Mouse (Mus musculus) left cerebral cortex, postnatal 14 days (tissue): ENCODE data around the gene Susd3. TPM values are rescaled to one million over a fixed set of nuclear protein-coding genes. Genes with fewer than 3 reads are reported as not detected.
A peak's percentile ranks its signal among the peaks of the same experiment; 100 is the strongest.

Source experiments
- DNase-seq, 2 experiments: peaks; one replicate each; pipeline ENCODE4 v3.0.0; 2021 to 2022; ENCODE audit warnings: low spot score in 2 of 2, mixed read lengths in 1 of 2
- intact Hi-C: fragments of 180-260 bp; cut with DNase I; formaldehyde crosslinking; loops from one replicate; pipeline ENCODE4 v1.15.1; 2025
- total RNA-seq, 2 experiments: library from RNA; stranded (reverse); gene quantifications; 2 replicates each; pipeline ENCODE4 v1.2.3; 2021

The Susd3 gene
- total RNA-seq, 2 experiments from 2014 or later: 2.5 to 5.0 TPM

DNA sequence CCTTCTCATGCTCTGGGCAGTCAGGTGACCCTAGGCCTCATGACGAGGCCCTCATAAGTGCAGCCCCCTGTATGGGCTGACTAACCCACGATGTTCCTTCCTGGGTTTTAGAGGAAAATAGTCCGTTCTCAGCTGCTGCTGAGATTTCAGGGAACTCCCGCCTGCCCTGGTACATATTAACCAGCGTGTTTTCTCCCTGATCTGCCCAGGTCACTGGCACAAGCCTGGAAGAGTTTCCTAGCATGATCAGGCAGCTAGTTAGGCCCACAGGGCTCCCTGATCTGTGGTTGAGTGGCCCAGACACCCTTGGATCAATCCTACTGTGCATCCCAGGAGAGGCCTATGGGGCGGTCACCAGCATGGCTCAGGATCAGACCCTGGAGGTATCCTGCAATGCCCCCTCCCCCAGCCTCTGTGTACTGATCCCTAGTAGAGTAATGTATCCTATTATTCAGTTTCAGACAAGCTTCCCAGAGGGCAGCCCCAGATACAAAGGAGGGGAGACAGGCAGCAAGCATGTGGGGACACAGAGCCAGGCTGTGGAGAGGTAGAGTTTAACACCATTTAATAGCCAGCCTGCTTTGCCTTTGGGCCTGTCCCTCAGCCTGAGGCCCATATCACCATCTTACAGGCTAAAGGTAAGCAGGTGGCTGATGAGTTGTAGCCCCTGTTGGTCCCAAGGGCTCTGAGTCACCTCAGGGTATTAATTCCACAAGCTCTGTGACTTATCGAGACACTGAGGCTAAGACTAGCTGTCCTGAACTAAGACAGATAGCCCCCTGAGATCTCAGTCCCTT is 57.4 kb downstream of the Susd3 start:
- intact Hi-C loops: no loop called here
- DNase-seq: no peak

DNA sequence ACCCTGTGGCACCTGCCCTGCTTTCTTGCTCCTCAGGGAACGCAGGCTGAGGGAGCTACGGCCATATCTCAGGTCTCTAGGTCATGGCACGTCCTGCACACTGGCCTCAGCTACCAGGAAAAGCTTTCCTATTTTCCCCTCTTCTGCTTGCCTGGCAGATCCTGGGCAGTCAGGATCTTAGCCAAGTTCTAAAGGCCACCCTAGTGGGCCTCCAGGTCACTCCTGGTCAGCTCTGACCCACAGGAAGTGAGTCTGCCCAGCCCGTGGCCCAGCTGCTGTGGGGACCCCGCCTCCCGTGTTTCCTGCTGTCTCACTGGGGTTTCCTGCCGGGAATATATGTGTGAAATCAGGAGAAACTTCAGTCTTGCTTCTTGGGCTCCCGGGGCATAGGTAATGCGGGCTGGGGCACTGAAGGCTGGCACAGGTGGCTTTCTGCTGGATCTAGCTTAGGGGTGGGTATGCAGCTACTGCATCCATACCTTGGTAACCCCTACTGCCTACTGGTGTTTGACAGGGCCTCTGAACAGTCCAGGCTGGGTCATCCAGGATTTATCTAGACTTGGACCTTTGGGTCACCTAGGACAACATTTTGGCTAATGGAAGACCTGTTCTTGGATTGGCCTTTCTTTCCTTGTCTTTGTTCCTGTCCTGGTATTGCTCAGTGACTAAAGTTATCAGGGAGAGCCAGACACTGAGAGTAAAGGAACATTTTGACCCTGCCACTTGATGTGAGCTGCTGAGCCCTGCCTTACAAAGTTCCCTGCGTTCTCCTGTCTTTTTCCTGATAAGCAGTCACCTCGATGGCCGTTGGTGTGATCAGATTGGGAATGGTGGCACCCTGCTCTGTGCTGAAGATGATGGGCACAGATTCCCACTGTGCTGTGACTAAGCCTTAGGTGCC is 58.3 kb downstream of the Susd3 start:
- DNase-seq: no peak

DNA sequence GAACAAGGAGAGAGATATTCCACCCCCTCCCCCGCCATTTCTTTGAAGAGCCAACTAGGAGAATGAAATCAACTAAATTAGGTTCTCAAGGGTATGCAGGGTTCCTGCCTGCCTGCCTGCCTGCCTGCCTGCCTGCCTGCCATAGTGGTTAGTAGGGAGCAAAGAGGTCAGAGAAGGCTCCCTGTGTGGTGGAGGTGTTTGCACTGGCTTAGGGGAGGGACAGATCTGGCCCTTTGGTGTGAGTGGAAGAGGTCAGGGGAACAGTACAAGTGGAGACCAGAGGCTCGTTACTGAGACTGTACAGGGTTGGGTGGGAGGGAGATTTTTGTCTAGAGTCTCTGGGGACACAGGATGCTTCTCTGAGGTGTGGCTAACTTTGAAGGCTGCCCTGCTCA is 59.5 kb downstream of the Susd3 start:
- intact Hi-C loops: no loop called here
- DNase-seq: no peak

More for the DNA sequence above, 58.3 kb downstream of the Susd3 start:
- intact Hi-C loops: no loop called here

DNA sequence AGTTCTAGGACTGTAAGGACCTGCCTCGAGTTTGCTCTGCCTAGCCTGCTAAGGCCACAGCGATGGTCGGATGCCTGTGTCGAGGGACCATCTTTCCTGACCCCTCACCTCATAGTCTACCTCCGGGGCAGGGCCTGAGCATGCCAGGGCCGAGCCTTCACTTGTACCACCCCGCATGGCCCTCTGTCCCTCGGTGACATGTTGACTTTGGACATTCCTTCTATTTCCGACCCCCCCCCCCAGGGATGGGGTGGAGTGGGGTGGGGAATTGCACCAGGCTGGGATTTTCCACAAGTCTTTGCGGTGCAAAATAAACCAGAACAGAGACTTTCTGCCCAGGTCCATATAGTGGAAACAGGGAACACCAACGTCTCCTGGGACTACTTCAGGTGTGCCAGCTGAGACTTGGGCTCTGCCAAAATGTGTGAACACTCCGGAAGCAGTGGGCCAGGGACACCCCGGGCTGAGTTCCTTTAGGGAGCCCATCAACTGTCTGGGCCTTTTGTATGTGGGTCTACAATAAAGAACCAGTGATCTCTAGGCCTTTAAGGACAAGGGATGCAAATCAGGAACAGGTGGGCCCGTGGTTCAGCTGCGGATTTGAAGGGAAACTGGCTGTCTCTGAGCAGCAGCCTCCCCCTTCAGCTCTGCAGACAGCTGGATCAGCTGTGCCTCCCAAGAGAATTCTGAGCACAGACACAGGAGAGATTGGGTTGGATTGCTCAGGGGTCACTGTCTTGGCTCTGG is 60.1 kb downstream of the Susd3 start:
- intact Hi-C loops: no loop called here
- peak in 1 of 2 experiments; percentile 27 for DNase-seq

DNA sequence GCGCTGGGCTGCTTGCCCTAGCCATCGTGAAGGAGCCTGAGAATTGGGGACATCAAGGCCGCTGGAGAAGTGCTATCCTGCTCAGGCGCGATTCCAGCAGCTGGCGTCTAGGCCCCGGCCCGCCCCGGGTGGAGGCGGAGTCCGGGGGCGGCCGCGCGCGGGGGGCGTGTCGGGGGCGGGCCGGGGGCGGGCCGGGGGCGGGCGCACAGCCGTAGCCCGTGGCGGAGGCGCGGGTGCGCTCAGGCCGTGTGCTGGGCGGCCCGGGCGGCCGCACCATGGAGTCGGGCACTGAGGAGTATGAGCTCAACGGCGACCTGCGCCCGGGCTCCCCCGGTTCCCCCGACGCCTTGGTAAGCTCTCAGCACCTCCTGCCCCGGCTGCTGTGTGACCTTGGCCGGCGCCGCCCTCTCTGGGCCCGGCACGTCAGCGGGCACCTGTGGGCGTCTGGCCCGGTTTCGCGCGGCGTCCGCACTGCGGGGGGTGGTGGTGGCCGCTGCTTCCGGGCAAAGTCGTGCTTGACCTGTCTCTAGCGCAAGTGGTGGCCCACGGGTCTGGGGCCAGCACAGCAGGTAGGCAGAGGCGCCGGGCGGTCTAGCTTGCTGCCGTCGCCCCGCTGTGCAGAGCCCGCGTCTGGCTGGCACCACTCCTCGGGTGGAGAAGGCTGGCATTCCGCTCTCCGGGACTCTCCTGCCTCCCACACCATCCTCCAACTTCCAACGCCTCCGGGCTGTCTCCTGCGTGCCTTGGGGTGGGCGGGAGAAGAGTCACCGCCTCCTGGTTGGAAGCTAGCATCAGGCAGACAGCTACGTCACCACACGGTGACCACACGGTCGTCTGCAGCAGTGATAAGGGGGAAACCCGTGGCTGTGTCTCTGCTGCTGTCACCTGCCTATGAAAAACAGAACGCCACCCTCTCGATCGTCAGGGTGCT is 61.0 kb downstream of the Susd3 start, which contains the start of gene Ninj1:
TSS of gene Ninj1 (plus strand) at position 198 of the 931 bp plus-strand sequence.
- intact Hi-C loops: no loop called here
- DNase-seq: peak; percentile 74 to 87

DNA sequence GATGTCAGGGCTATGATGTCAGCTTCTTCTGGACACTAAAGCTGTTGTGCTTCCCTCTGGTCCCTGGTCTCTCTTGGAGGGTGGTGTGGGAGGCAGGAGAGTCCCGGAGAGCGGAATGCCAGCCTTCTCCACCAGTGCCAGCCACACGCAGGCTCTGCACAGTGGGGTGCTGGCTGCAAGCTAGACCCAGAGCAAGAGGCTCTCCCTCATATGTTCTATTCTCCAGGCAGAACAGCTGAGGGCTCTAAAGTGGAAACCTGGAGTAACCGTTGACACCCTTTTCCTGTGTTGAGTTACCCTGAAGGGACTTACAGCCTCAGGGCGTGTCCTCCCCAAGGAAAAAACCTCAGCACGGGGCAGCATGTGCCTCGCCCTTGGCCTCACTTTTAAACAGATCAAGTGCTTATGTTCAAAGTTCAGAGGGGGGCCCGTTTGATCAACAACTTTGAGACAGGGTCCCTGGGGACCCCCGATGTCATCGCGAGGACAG is 61.7 kb downstream of the Susd3 start:
- no peak for DNase-seq

DNA sequence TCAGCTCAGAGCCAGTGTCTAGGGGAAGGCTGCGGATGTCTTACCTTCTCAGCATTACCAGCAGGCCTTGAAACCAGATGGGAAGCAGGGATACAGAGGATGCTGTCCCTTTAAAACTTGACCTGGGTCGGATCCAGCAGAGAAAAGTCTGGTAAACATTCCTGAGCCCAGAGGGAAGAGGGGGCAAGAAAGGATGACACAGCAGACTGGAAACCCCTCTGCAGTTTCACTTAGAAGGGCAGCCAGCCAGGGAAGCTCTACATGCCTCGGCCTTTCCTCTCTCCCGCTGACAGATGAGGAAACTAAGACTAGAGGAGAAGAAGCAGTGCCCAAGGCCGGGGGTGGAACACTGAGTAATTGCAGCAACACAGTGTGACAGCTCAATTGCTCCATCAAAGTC is 64.9 kb downstream of the Susd3 start:
- DNase-seq: no peak
- intact Hi-C loops: no loop called here

More for the DNA sequence above, 61.7 kb downstream of the Susd3 start:
- intact Hi-C loops: no loop called here

DNA sequence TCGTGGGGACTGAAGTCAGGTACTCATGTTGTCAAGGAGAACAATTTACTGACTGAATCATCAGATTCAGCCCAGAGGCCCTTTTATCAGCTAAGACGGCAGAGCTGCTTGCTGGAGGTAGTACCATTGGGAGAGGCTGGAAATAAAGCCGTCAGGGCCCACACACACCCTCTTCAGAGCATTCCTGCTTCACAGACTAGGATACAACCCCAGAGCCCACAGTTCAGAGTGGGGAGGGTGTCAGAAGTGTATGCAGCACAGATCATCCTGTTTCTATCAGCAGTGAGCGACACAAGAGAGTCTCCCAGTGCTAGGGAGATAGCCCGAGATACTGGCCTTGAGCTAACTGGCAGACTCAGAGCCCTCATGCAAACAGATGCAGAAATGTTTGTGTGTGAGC is 65.3 kb downstream of the Susd3 start:
- intact Hi-C loops: no loop called here
- no peak for DNase-seq

DNA sequence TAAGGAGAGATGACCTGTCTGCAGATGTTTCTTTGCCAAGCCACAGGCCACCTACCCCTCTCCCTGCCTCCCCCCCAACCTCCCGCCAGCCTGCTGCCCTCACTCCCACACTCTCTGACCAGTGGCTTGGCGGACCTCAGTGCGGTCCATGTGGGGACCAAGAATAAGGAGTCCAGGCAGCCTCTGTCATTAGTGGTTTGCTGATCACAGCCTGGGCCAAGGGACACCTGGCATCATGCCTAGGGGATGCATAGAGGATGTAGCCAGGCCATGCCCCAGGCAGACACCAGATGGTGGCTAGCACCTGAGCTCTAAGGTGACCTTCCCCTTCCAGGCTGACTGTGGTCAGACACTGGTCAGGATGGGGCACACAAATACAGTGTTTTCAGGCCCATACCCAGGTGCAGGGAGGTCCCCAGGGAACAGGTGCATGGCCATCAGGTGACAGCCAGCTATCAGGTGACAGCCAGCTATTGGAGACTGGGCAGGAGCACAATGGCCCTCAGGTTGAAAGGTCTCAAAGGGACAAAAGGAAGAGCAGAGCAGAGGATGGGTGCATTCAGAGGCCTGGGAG is 67.0 kb downstream of the Susd3 start:
- DNase-seq: no peak
- intact Hi-C loops: no loop called here

DNA sequence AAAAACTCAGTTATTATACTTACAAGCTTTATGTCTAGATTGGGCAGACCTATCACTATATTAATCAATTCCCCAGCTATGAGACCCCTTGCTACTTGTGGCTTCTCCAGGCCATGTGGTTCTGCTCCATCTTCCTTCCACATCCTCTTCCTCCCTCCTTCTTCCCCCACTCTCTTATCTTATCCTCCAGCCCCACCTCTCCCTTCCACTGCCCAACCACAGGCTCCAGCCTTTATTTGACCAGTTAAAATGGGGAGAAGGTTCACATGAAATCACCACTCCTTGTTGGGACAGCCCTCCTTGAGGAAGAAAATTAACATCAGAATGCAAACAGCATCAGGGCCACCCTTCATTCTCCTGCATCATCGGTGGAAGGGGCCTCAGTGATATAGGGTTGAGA is 67.8 kb downstream of the Susd3 start:
- intact Hi-C loops: no loop called here
- DNase-seq: no peak

Other genes starting within 250 kb of the Susd3 start
- 100 to 1,000 TPM; 112 to 118 TPM for gene Wnk2, start 100.7 kb downstream of the Susd3 start, total RNA-seq
- 10 to 100 TPM; 19.5 to 28.5 TPM for gene Ninj1, start 61.2 kb downstream of the Susd3 start, total RNA-seq
- 10 to 100 TPM in 1 of 2 experiments, 1 to 10 TPM in 1; 9.9 to 14.1 TPM for gene Card19, start 32.7 kb downstream of the Susd3 start, total RNA-seq
- 1 to 10 TPM; 6.7 to 7.0 TPM for gene Fgd3, start 71.6 kb upstream of the Susd3 start, total RNA-seq
- 10 to 100 TPM; 43.2 to 44.1 TPM for gene Bicd2, start 92.9 kb upstream of the Susd3 start, total RNA-seq
- 10 to 100 TPM; 12.8 to 14.2 TPM for gene Ippk, start 172.5 kb upstream of the Susd3 start, total RNA-seq
- gene Tes3-ps, start 244.6 kb upstream of the Susd3 start, total RNA-seq: 1 to 10 TPM; 1.3 to 2.4 TPM